Mouse (Mus musculus) NIH3T3 (cell line): ENCODE data around the gene Slc10a7.
A peak's percentile ranks its signal among the peaks of the same experiment; 100 is the strongest.

Experiments
- DNase-seq: peaks from one replicate; pipeline ENCODE4 v3.0.0-alpha.2; 2012; ENCODE audit warnings: low read depth

The Slc10a7 gene

DNA sequence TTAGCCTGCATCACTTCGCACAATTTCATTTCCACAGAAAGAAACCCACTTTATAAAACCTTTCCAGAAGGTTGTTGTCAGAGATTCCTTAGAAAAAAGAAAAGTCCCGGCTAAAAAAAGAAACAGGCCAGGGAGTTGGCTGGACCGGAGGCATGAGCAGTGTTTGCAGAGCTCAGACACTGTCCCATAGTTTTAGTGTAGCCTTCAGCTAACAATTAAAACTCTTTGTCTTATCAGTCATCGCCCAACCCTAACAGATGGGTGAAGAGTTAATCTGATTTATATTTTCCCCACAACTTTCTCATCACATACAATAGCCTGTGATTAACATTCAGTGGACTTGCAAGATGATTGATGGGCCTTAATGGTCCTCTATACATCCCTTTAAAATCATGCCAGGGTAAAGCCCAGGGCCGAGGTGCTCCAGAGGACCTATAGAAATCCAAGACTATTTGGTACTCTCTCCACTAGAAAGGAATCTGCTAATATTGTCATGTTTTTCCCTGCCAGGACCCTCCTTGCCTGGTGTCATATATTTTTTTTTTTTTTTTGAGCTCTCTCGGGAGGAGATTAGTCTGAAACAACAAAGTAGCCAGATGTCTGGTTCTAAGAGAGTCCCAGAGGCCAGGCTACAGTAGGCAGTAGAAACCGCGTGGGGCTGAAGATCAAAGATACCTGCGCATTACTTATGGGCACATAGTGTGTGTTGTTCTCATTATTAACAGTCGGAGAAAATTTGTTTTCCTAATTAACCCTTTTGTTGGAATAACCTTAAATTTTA is 41.0 kb downstream of the Slc10a7 start:
- no peak for DNase-seq

DNA sequence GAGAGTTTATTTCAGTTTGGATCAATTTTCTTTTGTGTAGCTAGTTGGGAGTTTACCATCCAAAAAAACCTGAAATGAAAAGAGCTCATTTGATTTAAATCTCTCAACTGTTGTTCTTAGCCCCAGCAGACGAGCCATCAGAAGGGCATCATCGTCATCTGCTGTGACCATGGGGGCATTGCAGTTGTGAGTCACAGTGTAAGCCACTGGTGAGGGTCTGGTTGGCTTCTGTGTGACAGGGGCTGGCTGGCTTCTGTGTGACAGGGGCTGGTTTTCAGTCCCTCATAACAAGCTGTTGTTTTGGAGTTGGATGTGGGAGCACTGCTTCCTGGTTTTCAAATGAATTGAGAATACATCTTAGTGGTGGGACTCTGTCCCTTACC is 41.6 kb downstream of the Slc10a7 start:
- DNase-seq, result no peak

DNA sequence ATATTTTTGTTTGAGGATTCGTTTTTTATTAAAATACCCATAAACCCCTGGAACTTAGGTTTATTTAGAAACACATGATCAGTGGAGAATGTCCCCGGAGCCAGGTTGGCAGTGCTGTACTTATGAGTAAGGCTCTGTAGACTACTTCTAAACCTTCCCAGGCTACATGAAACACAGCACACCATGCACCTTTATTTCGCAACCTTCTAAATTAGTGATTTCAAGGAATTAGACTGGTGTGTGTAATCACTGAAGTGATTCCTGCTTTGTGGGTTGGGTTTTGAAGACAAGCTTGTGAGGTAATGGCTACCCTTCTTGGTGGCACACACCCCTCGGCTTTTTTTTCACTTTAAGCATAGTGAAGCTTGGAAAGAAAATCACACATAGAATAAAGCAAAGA is 46.7 kb downstream of the Slc10a7 start:
- no peak for DNase-seq

DNA sequence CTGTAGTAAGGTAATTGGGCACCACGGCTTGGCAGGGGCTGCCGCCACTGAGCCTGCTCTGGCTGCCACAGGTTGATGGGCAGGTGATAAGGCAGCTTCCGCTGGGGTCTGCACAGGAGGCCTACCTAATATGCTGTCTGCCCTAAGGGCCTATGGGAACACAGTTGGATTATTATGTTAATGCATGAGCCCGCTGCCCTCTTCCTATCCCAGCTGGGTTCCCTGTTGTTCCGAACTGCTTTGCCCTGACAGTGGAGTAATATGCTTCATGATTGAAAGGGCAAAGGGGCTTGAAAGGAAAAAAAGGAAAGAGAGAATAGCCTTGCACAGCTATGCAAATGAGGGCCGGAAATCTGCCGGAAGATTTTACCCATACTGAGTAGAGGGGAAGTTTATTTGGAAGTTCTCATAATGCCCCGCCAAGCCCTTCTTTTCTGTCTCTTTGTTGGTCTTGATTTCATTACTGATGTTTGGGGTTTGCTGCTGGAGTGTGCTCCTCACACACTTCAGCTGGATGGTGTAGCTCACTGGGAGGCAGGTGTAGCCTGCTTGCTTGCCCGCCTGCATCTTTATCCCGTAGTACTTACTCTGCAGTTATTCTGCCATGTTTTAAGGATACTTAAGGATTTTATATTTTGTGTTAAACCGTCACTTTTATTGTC is 47.8 kb downstream of the Slc10a7 start:
- no peak for DNase-seq

DNA sequence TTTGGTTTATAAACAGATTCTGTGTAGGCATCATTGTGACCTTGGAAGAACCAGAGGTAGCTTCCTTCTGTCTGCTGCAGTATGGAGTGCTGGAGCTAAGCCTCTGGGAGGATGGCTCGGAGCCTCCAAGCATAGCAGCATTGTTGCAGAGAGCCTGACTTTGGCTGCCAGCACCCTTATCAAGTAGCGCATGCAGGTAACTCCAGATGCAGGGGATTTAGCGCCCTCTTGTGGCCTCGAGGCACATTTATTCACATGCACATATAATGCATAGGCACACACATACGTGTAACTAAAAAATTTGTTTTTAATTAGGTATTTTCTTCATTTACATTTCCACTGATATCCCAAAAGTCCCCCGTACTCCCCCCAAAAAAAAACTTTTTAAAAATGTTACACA is 52.5 kb downstream of the Slc10a7 start:
- peak; percentile 29 for DNase-seq

DNA sequence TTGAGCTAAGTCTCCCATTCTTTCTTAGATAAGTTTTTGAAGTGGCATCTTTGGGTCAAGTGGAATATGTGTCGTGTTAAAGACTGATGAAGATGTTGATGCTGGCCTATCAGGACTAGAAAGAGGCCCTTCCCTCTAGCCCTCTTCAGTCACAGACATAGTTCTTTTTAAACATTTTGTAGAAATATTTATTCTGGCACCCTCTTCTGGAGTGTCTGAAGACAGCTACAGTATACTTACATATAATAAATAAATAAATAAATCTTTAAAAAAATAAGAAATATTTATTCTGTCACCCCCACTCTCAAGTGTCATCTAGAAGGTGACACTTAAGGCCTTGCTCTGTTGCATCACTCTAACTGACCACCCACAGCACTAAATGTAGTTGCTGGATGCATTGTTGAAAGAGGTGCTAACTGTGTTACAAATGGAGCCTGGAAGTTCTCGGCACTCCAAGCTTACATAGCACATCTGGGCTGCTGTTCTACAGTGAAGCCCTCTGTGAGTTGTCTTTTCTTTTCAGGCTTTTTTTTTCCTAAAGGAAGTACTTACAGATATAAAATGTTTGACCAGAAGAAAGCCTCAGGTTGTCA is 54.4 kb downstream of the Slc10a7 start:
- no peak for DNase-seq

DNA sequence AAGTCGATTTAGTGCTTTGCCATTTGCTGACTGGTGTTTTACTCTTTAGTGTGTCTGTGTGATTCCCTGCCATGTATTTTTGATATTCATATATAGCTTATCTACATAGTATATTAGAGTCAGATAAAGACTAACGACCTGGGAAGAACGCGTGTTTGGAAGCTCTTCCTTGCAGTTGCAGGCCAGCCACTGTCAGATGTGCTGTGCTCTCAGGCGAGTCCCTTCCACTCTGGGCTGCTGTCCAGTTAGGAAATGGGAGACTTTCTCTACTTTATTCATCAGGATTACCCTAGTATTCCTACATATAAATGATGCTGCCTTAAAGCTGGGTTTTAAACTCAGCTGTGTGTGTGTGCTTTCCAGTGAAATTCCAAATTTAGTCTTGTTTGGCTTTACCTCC is 55.1 kb downstream of the Slc10a7 start:
- no peak for DNase-seq

DNA sequence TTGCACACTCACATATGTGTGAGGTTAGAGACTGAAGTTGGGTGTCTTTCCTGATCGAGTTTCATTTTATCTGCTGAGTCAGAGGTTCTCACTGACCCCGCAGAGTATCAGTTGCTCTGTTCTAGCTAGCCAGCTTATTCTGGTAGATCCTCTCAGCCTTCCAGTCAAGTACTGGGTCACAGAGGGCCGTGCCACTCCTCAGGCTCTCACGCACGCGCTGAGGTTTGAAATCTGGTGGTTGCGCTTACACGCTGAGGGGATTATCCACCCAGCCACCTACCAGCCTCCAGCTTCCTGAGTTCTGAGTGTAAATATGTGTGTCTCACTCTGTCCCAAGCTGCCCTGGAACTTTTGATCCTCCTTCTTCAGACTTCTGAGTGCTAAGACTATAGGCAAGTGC is 59.0 kb downstream of the Slc10a7 start:
- no peak for DNase-seq

DNA sequence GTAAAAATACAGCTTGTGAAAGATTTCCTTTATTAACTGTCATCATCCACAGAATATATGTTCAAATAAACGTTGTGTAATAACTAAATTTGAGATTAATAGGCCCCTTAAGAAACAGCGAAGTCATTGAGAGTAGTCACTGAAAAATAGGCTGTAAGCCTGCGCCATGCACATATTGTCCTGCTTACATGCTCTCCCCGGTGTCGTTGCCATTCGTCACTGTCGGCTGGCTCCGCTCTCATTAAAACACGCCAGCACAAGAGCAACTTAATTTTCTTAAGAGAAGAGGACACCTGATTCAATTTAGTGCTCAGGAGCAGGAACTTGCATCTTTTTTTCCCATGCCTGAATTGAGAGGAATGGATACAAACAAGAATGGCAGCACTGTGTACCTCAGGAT is 62.4 kb downstream of the Slc10a7 start:
- DNase-seq, result no peak

DNA sequence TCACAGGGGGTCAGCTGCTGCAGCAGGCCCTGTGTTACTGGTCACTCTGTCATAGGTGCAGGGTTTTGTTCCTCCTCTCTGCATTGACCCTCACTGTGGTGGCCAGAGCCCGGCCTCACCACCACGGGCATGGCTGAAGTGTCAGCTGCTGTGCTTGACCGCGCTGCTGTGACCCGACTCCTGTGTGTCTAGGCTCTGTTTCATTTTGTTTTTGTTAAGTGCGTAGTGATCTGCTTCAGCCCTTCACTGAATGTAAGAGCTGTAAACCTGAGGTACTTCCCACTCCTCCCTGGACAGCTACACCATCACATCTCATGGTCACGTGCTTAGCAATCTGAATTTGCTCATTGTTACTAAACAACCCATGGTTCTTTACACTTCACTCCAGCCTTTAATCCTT is 65.1 kb downstream of the Slc10a7 start:
- no peak for DNase-seq

DNA sequence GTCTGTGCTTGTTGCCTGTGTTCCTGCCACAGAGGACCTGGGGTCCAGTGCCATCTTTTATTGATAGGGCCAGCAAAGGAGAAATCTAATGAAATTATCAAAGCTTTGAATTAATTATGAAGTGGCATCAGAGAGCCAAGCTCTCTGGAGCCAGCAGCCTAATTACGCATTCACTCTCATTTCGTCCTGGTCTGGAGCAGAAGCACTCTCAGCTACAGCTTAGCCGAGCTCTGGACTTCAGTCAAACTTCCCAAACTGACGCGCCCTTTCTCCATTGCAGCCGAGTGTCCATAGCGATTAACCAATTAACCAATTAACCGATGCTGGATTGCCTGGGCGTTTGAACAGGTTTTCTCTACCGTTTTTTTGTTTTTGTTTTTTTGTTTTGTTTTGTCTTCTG is 68.4 kb downstream of the Slc10a7 start:
- DNase-seq, result no peak

DNA sequence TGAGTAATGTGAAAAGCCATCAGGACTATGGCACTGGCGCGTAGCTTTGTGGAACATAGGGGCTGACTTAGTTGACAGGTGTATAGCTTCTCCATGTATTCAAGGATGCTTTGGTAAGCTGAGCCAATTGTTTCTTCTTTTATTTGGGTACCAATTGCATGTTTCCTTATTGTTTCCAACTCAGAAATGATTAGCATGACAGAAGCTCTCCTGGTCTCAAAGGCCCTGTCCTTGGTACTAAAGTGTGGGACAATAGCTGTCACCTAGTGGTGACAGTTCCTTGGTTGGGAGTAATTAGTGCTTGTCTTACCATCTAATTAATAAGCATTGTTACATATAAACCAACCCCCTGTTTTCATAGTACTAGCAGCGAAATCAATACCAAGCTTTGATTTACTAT is 68.9 kb downstream of the Slc10a7 start:
- no peak for DNase-seq

DNA sequence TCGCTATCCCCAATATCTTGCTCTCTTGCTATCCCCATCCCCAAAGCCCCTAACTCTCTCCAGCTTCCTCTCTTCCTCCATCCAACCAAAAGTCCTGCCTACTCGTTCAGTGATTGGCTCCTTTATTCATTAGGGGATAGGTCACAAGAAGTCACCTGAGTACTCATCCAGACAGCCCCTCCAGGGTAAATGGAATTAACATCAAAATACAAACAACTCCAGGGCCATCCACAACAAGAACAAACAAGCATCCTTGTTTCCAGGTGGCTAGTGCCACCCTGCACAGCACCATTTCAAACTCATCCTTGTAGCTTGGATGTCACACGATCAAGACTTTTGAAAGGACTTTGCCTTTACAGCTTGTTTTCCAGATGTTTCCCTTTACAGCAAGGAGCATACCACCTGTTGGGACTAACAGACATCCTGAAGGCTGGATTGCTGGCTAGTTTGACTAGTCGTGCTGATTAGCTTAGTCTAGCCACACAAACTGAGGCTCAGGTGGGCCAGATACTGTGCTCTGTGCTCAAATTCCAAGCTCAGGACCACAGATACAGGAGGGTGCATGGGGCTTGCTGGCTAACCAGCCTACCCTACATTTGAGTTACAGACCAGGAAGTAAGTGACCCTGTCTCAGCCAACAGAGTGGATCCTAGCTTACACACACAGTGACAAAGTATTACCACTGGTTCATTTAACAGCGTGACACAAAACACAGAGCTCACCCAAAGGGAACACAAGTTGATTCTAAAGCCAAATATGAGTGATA is 75.0 kb downstream of the Slc10a7 start:
- no peak for DNase-seq

DNA sequence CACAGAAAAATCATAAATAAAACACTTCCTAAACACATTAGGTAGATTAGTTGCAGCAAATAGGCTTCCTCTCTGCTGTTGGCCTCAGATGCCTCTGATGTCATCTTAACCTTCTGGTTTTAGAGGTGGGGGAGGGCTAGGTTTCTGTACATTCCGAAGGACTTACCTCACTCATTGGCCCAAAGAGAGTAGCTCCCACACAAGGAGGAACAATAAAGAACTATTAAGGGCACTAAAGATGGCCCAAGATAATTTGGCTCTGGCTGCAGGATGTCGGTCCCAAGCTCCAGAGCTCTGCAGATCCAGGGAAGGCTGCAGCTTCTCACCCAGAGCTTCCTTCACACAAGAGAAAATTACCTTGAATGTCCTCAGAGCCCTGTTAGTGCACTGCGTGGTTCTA is 75.7 kb downstream of the Slc10a7 start:
- peak; percentile 64 for DNase-seq

DNA sequence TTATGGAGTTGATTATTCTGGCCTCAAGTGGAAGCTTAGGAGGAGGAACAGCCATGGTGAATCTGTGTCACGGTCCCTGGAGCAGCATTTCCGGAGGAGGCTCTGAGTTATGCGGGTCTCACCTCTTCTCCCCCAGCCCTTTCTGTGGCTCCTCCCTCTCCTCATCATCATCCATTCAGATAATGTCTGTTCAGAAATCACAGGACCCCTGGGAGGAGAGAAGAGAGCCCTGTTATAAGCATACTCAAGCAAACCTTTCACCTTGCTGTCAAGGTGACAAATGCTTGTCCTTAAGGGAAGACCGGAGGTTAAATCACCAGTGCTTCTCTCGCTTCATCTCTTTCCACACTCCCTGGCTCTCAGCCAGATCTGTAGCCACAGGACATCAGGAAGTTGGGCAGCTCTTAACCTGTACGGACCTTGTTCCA is 86.3 kb downstream of the Slc10a7 start:
- DNase-seq, result peak; percentile 5

DNA sequence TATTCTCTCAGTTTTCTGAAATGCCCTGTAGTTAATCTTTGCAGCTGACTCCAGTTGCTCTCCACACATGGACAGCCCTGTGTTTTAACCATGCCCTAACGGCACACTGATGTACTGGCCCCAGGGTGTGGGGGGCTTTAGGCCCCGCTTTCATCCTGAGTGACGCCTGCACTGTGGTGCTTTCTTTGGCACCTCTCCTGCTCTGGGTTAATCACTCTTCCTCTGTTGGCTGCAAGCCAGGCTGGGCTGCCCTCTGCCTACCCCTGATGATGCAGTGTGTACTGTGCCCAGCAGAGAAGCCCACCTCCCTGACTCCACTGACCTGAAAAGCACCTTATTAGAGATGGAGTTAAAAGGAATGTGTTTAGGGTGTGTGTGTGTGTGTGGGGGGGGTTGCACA is 89.1 kb downstream of the Slc10a7 start:
- DNase-seq, result peak; percentile 42

DNA sequence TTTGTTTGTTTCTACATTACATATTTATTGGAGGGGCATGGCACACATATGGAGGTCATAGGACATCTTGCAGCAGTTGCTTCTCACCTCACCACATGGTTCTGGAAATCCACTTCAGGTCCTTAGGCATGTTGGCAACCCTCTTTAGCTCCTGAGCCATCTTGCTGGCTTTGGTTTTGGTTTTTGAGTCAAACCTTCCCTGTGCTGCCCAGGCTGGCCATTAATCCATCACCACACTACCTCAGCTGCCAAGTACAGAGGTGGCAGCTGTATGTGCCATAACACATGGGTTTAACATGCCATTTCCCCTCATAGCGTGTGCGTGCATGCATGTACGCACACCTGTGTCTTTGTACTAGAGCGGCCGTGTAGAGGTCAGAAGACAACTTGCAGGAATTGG is 93.9 kb downstream of the Slc10a7 start:
- DNase-seq, result no peak

DNA sequence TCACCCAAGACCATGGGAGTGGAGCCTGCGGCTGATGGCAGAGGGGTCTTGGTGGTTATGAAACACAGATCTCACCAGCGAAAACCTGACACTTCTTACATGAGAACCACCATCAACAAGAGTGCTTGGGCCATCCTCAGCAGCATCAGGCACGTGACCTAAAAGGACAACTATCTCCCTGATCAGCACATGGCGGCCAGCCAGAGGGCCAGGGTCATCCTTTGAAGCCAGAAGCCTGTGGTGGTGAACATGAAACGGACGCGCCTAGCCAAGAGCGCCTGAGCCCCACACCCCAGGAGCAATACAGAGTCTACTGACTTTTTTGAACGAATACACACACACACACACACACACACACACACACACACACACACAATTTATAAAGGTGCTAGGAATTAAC is 95.3 kb downstream of the Slc10a7 start:
- DNase-seq, result no peak

DNA sequence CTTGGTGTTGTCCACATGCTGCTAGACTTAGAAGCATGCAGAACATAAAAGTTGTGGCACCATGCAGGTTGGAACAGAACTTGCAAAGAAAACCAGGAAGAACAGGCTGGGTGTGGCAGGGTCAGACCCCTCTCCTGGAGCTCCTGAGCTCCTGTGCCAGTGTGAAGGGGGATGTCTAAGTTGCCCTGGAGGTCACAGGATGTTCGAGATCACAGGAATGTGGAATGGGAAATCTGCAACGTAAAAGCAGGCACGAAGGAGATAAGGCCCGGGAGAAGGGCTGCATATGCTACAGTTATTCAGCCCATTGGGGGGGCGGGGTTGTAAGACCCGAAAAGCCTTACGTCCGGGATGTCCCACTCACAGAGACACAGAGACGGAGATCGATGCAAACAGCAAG is 100.2 kb downstream of the Slc10a7 start:
- no peak for DNase-seq

DNA sequence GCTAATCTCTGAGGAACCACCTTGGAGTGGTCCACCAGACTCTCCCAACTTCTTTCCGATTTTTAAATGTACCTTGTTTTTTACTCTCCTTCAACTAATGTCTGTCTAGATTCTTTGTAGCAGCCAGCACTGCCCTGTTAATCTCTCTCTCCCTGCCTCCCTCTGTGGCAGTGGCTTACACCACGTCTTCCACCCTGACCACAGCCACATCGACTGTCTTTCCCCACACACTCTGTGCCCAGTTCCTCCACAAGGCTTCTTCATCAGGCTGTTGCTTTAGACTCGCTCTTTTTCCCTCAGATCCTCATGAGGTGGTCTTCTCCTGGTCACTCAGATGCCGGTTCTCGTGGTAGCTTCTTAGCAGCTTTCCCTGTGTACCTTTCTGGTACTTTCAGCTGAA is 101.9 kb downstream of the Slc10a7 start:
- DNase-seq, result no peak

DNA sequence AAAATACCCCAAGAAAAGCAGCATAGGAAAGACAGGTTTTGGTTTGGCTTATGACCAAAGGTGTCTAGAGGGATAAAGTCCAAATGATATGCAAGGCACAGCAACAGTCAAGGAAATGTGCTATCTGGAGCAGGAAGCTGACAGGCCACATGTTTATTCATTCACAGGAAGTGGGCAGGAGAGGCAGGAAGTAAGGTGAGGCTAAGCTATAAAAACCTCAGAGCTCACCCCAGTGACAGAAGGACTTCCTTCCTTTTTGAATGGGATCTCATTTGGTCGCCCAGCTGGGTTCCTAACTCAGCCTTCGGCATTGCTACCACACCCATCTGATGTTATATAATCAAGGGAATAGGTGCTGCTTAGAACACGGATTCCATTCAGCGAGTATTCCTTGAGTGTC is 113.2 kb downstream of the Slc10a7 start:
- DNase-seq, result no peak

DNA sequence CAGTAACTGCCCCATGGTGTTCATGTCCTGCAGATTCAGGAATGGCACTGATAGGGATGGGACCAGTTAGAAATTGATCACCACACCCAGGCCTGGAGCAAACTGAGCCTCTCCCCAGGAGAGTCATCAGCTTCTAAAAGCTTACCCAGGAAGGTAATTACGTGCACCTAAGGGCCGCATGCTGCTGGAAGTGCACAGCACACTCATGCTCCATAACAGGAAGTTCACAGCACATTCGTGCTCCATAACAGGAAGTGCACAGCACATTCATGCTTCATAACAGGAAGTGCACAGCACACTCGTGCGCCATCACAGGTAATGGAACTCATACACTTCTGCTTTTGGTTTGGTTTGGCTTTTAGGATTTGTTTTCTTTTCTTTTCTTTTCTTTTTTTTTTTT is 114.8 kb downstream of the Slc10a7 start:
- DNase-seq, result no peak
